Mouse (Mus musculus) MEL (cell line): ENCODE data around the gene Ttc12. TPM values are rescaled to one million over a fixed set of nuclear protein-coding genes. Genes with fewer than 3 reads are reported as not detected.

ENCODE experiments used
- DNase-seq: peaks from one replicate; pipeline ENCODE4 v3.0.0; 2011; ENCODE audit warnings: low read depth, low spot score
- H3K27ac ChIP-seq: 2 replicates; pipeline ENCODE4 v1.5.1; 2012; ENCODE audit warnings: low read depth, mild to moderate bottlenecking, control low read depth, low read length, moderate library complexity; ENCODE audit not compliant: control insufficient read depth
- H3K27me3 ChIP-seq, 2 experiments: fragments of 150-350 bp in 1 of 2; sonication (generic) in 1 of 2; 2 replicates each; pipeline ENCODE4 v1.6.1; 2012; ENCODE audit warnings: low read length in 2 of 2, mild to moderate bottlenecking in 2 of 2, improper control_type of control experiment in 1 of 2, moderate library complexity in 1 of 2; ENCODE audit not compliant: insufficient read depth in 2 of 2, control insufficient read depth in 1 of 2
- H3K36me3 ChIP-seq, 2 experiments: 2 replicates each; pipeline ENCODE4 v1.6.1; 2012 to 2014; ENCODE audit warnings: low read length in 2 of 2, improper control_type of control experiment in 1 of 2, inconsistent platforms in 1 of 2, mild to moderate bottlenecking in 1 of 2; ENCODE audit not compliant: insufficient read depth in 2 of 2, control insufficient read depth in 1 of 2
- H3K4me1 ChIP-seq, 2 experiments: fragments of 150-350 bp in 1 of 2; sonication (generic) in 1 of 2; 2 replicates each; pipeline ENCODE4 v1.6.1; 2012; ENCODE audit warnings: low read length in 2 of 2, improper control_type of control experiment in 1 of 2, mild to moderate bottlenecking in 1 of 2; ENCODE audit not compliant: insufficient read depth in 2 of 2, control insufficient read depth in 1 of 2
- H3K4me3 ChIP-seq, 2 experiments: fragments of 150-350 bp in 1 of 2; sonication (generic) in 1 of 2; 2 replicates each; pipeline ENCODE4 v1.5.1; 2012; ENCODE audit warnings: low read depth in 2 of 2, low read length in 2 of 2, mild to moderate bottlenecking in 2 of 2, moderate library complexity in 2 of 2, control low read depth in 1 of 2, improper control_type of control experiment in 1 of 2; ENCODE audit not compliant: control insufficient read depth in 1 of 2, insufficient read depth in 1 of 2
- H3K79me2 ChIP-seq: 2 replicates; pipeline ENCODE4 v1.6.1; 2012; ENCODE audit warnings: mild to moderate bottlenecking, low read length, moderate library complexity; ENCODE audit not compliant: control insufficient read depth, poor library complexity, insufficient read depth
- H3K9ac ChIP-seq: 2 replicates; pipeline ENCODE4 v1.6.1; 2012; ENCODE audit warnings: low read depth, mild to moderate bottlenecking, control low read depth, low read length, moderate library complexity; ENCODE audit not compliant: control insufficient read depth, poor library complexity, severe bottlenecking
- H3K9me3 ChIP-seq: fragments of 150-350 bp; sonication (generic); replicated peaks from 2 replicates; pipeline ENCODE4 v1.6.1; 2012; ENCODE audit warnings: mild to moderate bottlenecking, low read length, improper control_type of control experiment, moderate library complexity; ENCODE audit not compliant: insufficient read depth
- BHLHE40 ChIP-seq: IDR thresholded peaks from 2 replicates; pipeline ENCODE4 v1.6.1; 2012; ENCODE audit warnings: low read depth, mild to moderate bottlenecking, inconsistent platforms, low read length, improper control_type of control experiment, borderline replicate concordance
- E2F4 ChIP-seq: IDR thresholded peaks from 2 replicates; pipeline ENCODE4 v1.6.1; 2011; ENCODE audit warnings: low read depth, low read length, improper control_type of control experiment, borderline replicate concordance
- EP300 ChIP-seq, 2 experiments: IDR thresholded peaks; 2 replicates each; pipeline ENCODE4 v1.6.1; 2011; ENCODE audit warnings: improper control_type of control experiment in 2 of 2, low read length in 2 of 2, low read depth in 1 of 2, mild to moderate bottlenecking in 1 of 2
- JUND ChIP-seq: IDR thresholded peaks from 2 replicates; pipeline ENCODE4 v1.6.1; 2011; ENCODE audit warnings: low read depth, mild to moderate bottlenecking, improper control_type of control experiment, low read length
- MAFK ChIP-seq: IDR thresholded peaks from 2 replicates; pipeline ENCODE4 v1.6.1; 2011; ENCODE audit warnings: low read depth, mild to moderate bottlenecking, low read length, improper control_type of control experiment, borderline replicate concordance
- MAX ChIP-seq: IDR thresholded peaks from 2 replicates; pipeline ENCODE4 v1.6.1; 2011; ENCODE audit warnings: low read length, improper control_type of control experiment
- MAZ ChIP-seq: IDR thresholded peaks from 2 replicates; pipeline ENCODE4 v1.6.1; 2012; ENCODE audit warnings: low read depth, mild to moderate bottlenecking, inconsistent platforms, low read length, improper control_type of control experiment
- MYC ChIP-seq: IDR thresholded peaks from 2 replicates; pipeline ENCODE4 v1.6.1; 2011; ENCODE audit warnings: low read depth, mild to moderate bottlenecking, low read length, improper control_type of control experiment, moderate library complexity
- NRF1 ChIP-seq: IDR thresholded peaks from 2 replicates; pipeline ENCODE4 v1.6.1; 2014; ENCODE audit warnings: low read depth, mild to moderate bottlenecking, inconsistent platforms, low read length, improper control_type of control experiment, moderate library complexity; ENCODE audit not compliant: poor library complexity, insufficient read depth, severe bottlenecking
- POLR2AphosphoS2 ChIP-seq: IDR thresholded peaks from 2 replicates; pipeline ENCODE4 v1.6.1; 2011; ENCODE audit warnings: low read length, improper control_type of control experiment
- POLR2AphosphoS5 ChIP-seq: IDR thresholded peaks from 2 replicates; pipeline ENCODE4 v1.6.1; 2012; ENCODE audit warnings: low read depth, borderline replicate concordance, mild to moderate bottlenecking, inconsistent platforms, low read length, moderate library complexity, mixed read lengths
- RAD21 ChIP-seq: IDR thresholded peaks from 2 replicates; pipeline ENCODE4 v1.6.1; 2011; ENCODE audit warnings: mild to moderate bottlenecking, low read depth, low read length, improper control_type of control experiment
- SIN3A ChIP-seq: IDR thresholded peaks from 2 replicates; pipeline ENCODE4 v1.6.1; 2012; ENCODE audit warnings: low read length, improper control_type of control experiment, inconsistent platforms
- USF1 ChIP-seq: IDR thresholded peaks from 2 replicates; pipeline ENCODE4 v1.6.1; 2014; ENCODE audit warnings: low read depth, mild to moderate bottlenecking, inconsistent platforms, low read length, improper control_type of control experiment, moderate library complexity
- ZC3H11A ChIP-seq: IDR thresholded peaks from 2 replicates; pipeline ENCODE4 v1.6.1; 2012; ENCODE audit warnings: low read depth, mild to moderate bottlenecking, inconsistent platforms, low read length, improper control_type of control experiment
- polyA plus RNA-seq, 2 experiments: library from polyadenylated mRNA; stranded (reverse) in 1 of 2; unstranded in 1 of 2; fragments of >175 nt in 1 of 2; fragments of >200 nt in 1 of 2; gene quantifications; 2 replicates each; pipeline versions ENCODE4 v1.2.1 to v1.2.4; 2012; ENCODE audit warnings: low replicate concordance in 2 of 2, low read depth in 1 of 2; ENCODE audit not compliant: insufficient read length in 2 of 2, insufficient read depth in 1 of 2, missing spikeins in 1 of 2
- total RNA-seq: library from RNA; depleted of rRNA; stranded (reverse); fragments of 300-350 nt; gene quantifications from 2 replicates; pipeline ENCODE4 v1.2.3, GENCODE M21; 2012

Ttc12 gene
- total and polyA plus RNA-seq, 3 experiments, result 0.31 to 0.78 TPM; not detected in 1

GRCm38 (mm10) chr9:49504658-49505057 lies 18.6 kb upstream of the Ttc12 start:
- Histone ChIP-seq H3K9me3 (no peaks in the 10 kb centered on the region), H3K4me3 (no peak overlapping the region), H3K36me3 (no peaks in the 10 kb centered on the region), H3K79me2 (no peaks in the 10 kb centered on the region), H3K27ac (no peak overlapping the region), H3K9ac (no peak overlapping the region), H3K27me3 (no peaks in the 10 kb centered on the region), H3K4me1 (no peaks in the 10 kb centered on the region)
- TF ChIP-seq MAX, result no peak
- no peak for DNase-seq

GRCm38 (mm10) chr9:49502245-49502644 lies 16.2 kb upstream of the Ttc12 start:
- no peaks in the 10 kb centered on the region for H3K4me1 ChIP-seq
- no peak overlapping the region for H3K9ac ChIP-seq
- DNase-seq, result no peak
- H3K27me3 ChIP-seq, result no peaks in the 10 kb centered on the region
- no peak for TF ChIP-seq POLR2AphosphoS5
- no peak for TF ChIP-seq E2F4
- no peak for TF ChIP-seq MAX
- TF ChIP-seq MAFK, result no peak
- TF ChIP-seq POLR2AphosphoS2, result no peak
- TF ChIP-seq JUND, result no peak
- TF ChIP-seq MYC, result no peak
- no peak for TF ChIP-seq MAZ
- TF ChIP-seq EP300 (IDR thresholded peaks at IDR 0.05; ENCODE audit: low read depth in 1 of 2, low read length in 2 of 2), result no peak
- TF ChIP-seq NRF1, result no peak
- TF ChIP-seq SIN3A, result no peak
- no peaks in the 10 kb centered on the region for H3K9me3 ChIP-seq
- no peak overlapping the region for H3K4me3 ChIP-seq
- H3K36me3 ChIP-seq, result no peaks in the 10 kb centered on the region
- no peak overlapping the region for H3K27ac ChIP-seq
- H3K79me2 ChIP-seq, result no peaks in the 10 kb centered on the region

GRCm38 (mm10) chr9:49499878-49500277 lies 13.9 kb upstream of the Ttc12 start:
- no peak overlapping the region for H3K27ac ChIP-seq
- H3K9me3 ChIP-seq, result no peaks in the 10 kb centered on the region
- no peak for DNase-seq
- H3K27me3 ChIP-seq, result no peaks in the 10 kb centered on the region; a peak in 1 of 4 replicates
- H3K79me2 ChIP-seq, result no peaks in the 10 kb centered on the region
- no peak overlapping the region for H3K9ac ChIP-seq
- TF ChIP-seq POLR2AphosphoS5, result peak; percentile 61; the same call in 1 of the 2 replicates
- no peak for TF ChIP-seq MAX
- TF ChIP-seq RAD21, result no peak
- no peak for TF ChIP-seq MYC
- TF ChIP-seq BHLHE40, result no peak
- no peak for TF ChIP-seq ZC3H11A
- no peak for TF ChIP-seq USF1
- no peak overlapping the region for H3K4me3 ChIP-seq
- no peaks in the 10 kb centered on the region for H3K4me1 ChIP-seq
- no peaks in the 10 kb centered on the region for H3K36me3 ChIP-seq
